Mouse (Mus musculus): ENCODE measurements around the gene Ide. TPM values are rescaled to one million over a fixed set of nuclear protein-coding genes. Genes with fewer than 3 reads are reported as not detected.

Gene Ide
- total RNA-seq (2021), result 10 to 100 TPM; 54.9 to 56.5 TPM
- long read RNA-seq, full-length matches to known transcripts, result 43 of 50 reads
- long read RNA-seq, partial matches to known transcripts, result 0 of 50 reads
- long read RNA-seq, other reads (novel, unspliced or antisense), result 7 of 50 reads

DNA sequence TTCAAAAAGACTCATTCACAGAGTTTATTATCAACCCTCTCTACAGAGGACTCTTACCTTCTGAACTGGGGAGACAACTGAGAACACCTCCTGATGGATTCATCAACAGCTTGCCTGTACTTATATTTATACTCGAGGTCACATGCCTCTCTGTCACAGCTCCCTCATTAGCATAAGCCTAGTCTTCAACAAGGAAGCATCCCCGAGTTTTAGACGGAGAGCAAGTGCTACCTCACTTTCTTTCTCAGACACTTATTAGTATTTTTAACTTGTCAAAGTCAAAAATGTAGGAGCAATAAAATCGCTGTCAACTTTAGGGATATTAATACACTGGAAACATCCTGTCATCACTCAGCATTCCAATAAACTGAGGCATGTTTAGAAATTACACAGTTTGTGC is at the start of gene Ide:
Ide (minus strand) TSS at position 101 of the 400 bp plus-strand sequence.
- DNase-seq (ENCODE audit: low spot score in 2 of 2), result no peak

GRCm38 (mm10) chr19:37386126-37386525 is 48.5 kb upstream of the Ide start:
- DNase-seq (ENCODE audit: low spot score in 2 of 2), result no peak

- DNase-seq (ENCODE audit: low spot score in 2 of 2), result no peak
Observed at GRCm38 (mm10) chr19:37378816-37379215, 41.2 kb upstream of the Ide start.

DNA sequence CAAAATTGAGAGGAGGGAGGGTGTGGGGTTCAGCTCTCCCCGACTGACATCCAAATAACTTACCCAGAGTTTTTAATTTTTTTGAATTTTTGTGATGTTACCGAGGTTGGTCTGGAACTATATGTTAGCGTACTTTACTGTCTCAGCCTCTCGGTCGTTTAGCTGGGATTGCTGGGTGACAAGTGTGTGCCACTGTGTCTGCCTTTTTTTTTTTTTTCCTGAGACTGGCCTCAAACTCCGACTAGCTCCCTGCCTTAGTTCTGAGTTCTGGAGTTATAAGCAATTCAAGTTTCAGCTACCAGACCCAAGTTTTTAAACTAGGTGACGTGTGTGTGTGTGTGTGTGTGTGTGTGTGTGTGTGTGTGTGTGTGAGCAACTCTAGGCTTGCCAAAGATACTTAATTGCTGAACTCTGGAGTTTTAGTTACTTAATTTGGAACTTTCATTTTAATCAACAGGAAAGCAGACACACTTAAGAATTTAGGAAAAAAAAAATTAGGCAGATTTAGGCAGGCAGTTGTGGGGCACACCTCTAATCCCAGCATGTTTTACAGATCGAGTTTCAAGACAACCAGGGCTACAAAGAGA is 39.8 kb upstream of the Ide start:
- no peak for DNase-seq (ENCODE audit: low spot score in 2 of 2)

DNA sequence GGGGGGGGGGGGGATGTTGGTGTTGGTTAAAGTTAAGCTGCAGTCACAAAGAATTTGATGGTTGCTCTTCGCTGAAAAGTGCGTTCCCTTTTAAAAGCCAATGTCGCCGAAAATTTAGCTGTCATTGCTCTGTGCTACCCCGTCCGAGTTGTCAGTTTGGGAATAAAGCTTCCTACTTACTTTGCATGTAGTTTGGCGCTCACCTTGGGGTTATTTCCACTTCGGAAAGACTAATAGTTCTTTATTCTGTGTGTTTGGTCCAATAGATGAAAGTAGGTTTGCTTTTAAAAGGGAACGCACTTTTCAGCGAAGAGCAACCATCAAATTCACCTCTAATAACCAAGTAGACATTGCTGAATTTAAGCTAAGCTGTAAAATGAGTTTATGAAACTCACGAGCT is 39.2 kb upstream of the Ide start:
- DNase-seq (ENCODE audit: low spot score in 2 of 2), result no peak

GRCm38 (mm10) chr19:37375755-37376615 is 38.3 kb upstream of the Ide start, which contains the start of gene Kif11:
Gene Kif11, plus strand, starts transcription at chr19:37376403.
- peak; percentile 99 to 100 for DNase-seq (ENCODE audit: low spot score in 2 of 2)

GRCm38 (mm10) chr19:37374941-37375754 is 37.5 kb upstream of the Ide start:
- no peak for DNase-seq (ENCODE audit: low spot score in 2 of 2)

DNA sequence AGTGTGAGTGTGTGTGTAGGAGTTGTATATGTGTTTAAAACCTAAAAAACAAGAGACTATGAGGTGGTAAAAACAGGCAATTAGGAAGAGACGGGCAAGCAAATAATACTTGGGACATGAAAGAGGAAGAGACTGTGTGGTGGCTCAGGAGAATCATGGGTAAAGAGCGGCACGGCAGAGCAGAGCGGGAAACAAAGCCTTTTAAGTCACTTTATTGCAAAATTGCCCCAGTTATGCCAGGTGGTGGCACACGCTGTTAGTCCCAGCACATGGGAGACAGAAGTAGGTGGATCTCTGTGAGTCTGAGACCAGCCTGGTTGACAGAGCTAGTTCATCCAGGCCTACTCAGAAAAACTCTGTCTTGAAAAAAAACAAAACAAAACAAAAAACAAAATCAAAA is 32.7 kb upstream of the Ide start:
- DNase-seq (ENCODE audit: low spot score in 2 of 2), result peak in 1 of 2 experiments; percentile 42

DNA sequence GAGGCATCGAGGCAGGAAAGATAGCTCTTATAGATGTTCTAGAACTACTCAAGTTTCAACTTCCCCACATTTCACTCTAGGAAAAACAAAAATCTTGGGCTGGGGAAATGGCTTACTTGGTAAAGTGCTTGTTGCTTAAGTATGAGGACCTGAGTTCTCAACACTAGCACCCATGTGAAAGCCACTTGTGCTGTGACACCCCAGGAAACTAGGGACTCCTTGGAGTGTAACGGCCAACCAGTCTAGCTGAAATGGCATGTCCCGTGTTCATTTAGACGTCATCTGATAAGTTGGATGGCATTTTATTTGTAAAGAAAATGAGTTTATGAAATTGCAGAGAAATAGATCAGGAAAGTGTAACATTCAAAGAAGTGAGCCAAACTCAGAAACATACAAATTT is 32.3 kb upstream of the Ide start:
- no peak for DNase-seq (ENCODE audit: low spot score in 2 of 2)

- no peak for DNase-seq (ENCODE audit: low spot score in 2 of 2)
Observed at GRCm38 (mm10) chr19:37368990-37369389, 31.3 kb upstream of the Ide start.

DNA sequence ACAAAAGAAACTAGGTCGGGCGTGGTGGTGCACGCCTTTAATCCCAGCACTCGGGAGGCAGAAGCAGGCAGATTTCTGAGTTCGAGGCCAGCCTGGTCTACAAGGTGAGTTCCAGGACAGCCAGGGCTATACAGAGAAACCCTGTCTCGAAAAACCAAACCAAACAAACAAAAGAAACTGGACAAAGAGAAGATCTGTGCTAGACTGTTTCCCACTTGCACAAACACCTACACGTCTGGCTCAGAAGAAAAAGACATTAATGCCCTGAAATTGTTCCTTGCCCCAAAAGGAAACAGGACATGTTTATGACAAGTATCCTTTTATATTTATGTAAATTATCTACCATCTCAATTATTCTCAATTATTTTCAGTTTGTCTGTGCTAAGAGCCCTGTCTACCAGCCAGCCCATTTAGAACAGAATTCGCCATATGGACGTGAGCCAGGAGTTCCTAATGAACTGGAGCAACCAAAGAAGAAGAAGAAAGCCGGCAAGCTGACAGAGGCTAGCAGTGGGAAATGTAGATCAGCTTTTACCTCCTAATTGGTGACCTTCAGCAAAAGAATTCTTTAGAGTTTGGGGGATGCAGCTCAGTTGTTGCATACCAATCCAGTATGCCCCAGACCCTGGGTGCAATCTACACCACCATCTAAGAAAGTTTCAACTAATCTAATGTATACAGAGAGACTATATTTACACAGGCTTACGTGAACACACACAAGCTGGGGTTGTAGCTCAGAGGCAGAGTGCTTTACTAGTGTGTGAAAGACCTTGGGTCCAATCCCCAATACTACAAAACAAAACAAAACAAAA is 25.7 kb upstream of the Ide start:
- peak; percentile 32 to 72 for DNase-seq (ENCODE audit: low spot score in 2 of 2)

DNA sequence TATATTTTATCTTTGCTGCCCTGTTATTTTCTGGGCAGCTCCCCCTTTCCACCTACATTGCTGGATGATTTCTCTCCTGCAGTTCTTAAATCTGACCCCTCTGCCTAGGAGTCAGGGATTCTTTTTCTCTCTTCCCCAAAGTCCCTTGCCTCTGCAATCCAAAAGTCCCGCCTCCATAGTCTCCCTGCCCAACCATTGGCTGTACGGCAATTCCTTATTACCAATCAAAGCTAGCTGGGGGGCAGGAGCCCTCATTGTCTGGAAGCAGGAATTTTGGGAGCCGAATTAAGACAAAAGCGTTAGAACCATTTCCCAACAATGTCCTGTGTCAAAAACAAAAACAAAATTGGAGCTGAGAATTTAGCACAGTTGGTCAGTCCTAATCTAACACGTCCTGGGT is 24.9 kb upstream of the Ide start:
- DNase-seq (ENCODE audit: low spot score in 2 of 2), result no peak

DNA sequence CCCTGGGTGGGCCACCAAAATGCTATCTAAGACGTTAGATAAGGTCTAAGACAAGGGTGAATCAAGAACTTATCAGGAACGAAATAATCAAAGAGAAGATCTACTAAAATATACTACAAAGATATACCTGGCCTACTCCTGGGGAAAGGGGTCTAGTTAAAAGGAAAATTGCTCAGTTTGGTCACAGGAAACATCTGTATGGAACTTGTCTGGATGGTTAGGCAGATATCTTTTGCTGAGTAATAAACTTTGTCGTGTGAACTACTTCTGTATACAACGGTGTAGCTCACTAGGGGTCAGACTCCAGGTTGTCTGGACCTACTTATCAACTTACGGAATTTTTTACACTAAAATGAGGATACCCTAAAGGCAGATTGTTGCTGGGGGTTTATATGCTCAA is 22.4 kb upstream of the Ide start:
- DNase-seq (ENCODE audit: low spot score in 2 of 2), result no peak

GRCm38 (mm10) chr19:37353331-37353730 is 15.7 kb upstream of the Ide start:
- no peak for DNase-seq (ENCODE audit: low spot score in 2 of 2)

DNA sequence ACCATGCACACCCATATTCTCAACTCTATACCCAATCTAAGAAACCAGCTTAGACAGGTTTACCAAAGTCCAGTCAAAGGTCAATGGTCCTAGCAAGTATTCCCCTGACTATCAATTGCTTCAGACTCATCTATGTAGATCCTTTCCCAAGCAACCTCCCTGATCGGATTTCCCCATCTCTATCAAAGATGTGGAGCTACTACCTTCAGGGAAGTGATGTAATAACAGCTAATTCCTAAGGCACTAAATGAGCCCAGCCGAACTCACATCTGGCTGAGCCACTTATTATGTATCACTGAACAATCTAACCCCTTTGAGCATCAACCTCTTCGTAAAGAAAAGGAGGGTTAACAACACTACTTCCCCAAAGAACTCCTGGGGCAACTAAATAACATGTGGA is 15.1 kb upstream of the Ide start:
- no peak for DNase-seq (ENCODE audit: low spot score in 2 of 2)

DNA sequence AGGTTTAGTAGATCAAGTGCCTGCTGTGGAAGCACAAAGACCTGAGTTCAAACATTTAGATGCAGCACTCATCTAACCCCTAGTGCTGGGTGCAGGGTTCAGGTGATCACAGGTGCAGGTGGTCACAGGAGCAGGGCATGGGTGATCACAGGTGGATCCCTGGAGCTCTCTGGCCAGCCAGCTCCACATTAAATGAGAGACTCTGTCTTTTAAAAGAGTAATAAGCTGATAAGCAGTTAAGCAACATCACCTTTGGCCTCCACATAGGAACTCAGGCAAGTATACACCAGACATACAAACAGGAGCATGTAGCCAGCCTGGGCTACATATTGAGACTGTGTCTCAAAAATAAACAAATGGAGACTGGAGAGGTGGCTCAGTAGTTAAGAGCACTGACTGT is 11.3 kb upstream of the Ide start:
- DNase-seq (ENCODE audit: low spot score in 2 of 2), result no peak

DNA sequence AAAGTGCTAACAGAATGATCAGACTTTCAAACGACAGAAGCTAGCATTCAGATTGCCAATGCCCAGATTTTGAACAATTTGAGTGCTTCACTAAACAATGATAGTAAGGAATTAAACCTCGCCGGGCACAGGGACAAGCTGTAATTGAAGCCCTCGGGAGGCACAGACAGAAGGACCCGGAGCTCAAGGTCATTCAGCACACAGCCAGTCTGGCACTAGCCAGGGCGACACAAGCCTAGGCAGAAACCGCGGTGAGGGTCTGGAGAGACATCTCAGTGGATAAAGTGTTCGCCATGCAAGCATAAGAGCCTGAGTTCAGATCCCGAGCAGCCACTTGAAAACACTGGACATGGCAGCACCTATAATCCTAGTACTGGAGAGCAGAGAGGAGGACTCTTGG is 10.7 kb upstream of the Ide start:
- DNase-seq (ENCODE audit: low spot score in 2 of 2), result no peak

- no peak for DNase-seq (ENCODE audit: low spot score in 2 of 2)
Observed at GRCm38 (mm10) chr19:37346258-37346657, 8.6 kb upstream of the Ide start.

DNA sequence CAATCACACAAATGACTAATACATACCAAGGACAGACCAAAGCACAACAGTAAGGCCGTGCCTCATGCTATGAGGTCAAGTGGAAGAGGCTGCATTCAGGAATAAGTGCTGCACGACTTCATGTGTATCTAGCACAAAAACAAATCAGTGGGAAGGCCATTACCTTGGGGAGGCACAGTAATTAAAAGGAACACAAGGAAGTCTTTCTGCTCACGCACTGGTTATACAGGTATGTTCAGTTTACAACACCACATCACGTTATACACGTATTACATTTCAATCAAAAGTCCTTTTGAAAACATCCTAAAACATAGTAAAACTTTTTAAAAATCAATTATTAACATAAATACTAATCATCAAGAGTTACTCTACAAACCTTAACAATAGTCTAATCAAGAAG is 6.2 kb upstream of the Ide start:
- DNase-seq (ENCODE audit: low spot score in 2 of 2), result no peak

DNA sequence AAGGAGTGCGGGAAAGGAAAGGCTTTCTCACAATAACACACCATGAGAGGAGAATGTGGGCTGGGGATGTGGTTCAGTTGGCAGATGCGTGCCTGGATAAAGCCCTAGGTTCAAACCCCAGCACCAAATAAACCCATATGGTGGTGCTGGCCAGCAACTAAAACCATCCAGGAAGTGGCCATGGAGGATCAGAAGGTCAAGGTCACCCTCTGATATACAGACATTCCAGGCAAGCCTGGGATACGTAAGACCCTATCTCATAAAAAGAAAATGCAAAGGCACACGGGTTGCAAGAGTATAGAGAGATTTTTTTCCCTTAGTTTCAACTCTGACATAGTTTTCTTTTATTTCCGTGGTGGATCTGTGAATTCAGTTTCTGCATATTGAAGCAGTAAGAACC is 3.3 kb upstream of the Ide start:
- DNase-seq (ENCODE audit: low spot score in 2 of 2), result no peak

GRCm38 (mm10) chr19:37340495-37340894 is 2.8 kb upstream of the Ide start:
- DNase-seq (ENCODE audit: low spot score in 2 of 2), result no peak

Data from layer of hippocampus, adult 18-20 months (tissue).